Mouse (Mus musculus): ENCODE measurements around the gene Kifap3. TPM values are rescaled to one million over a fixed set of nuclear protein-coding genes. Genes with fewer than 3 reads are reported as not detected.

The Kifap3 gene
- polyA plus RNA-seq, 1 experiment, result 2.7 TPM

DNA sequence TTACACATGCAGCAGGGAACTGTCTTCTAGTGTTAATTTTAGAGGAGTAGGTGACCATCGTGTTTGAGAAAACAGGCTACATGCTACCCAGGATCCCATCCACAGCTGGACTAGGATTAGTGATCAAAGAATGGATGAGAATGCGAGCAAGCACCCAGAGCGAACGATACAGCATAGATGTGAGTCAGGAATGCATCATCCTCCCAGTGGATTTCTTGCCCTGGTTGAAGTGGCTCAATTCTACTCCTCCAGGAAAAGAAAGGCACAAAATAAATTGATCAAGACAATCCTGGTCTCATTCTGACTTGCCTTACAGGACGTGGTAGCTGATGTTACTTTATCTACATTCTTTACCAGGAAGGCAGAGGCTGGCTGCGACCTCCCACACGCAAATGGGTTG is 149.5 kb downstream of the Kifap3 start, which contains the start of gene Scyl3:
Gene Scyl3 (plus strand): TSS at position 255 of the 400 bp plus-strand sequence.
- peaks cover 1% of the 10 kb centered on the region for H3K36me3 ChIP-seq (ENCODE audit: control insufficient read depth, insufficient read depth, low read length)
- 82% methylated on average over 7 of the region's 7 CpGs for WGBS
- no peak for TF ChIP-seq POLR2A (IDR thresholded peaks at IDR 0.05; ENCODE audit: control insufficient read depth, extremely low read depth, insufficient read depth, low read length, poor library complexity)
- TF ChIP-seq CTCF (IDR thresholded peaks at IDR 0.05; ENCODE audit: borderline replicate concordance, control insufficient read depth, extremely low read depth, insufficient read depth, low read length, poor library complexity), result no peak
- H3K27ac ChIP-seq (ENCODE audit: control insufficient read depth, insufficient read depth, low read length), result peak within 1 kb of the TSS; percentile 86
- H3K4me3 ChIP-seq (ENCODE audit: control insufficient read depth, insufficient read depth, low read length), result peak within 1 kb of the TSS; percentile 99
- H3K4me1 ChIP-seq (replicated peaks; ENCODE audit: control insufficient read depth, insufficient read depth, low read length), result peaks cover 17% of the 10 kb centered on the region
- no peak for DNase-seq
- H3K27me3 ChIP-seq (ENCODE audit: control insufficient read depth, insufficient read depth, low read length), result no peaks in the 10 kb centered on the region

GRCm38 (mm10) chr1:163929636-163930457 is 150.5 kb downstream of the Kifap3 start:
- Histone ChIP-seq H3K27me3 (ENCODE audit: control insufficient read depth, insufficient read depth, low read length) (no peaks in the 10 kb centered on the region), H3K4me3 (ENCODE audit: control insufficient read depth, insufficient read depth, low read length) (peak overlapping the region; percentile 99), H3K27ac (ENCODE audit: control insufficient read depth, insufficient read depth, low read length) (peak overlapping the region; percentile 86), H3K4me1 (replicated peaks; ENCODE audit: control insufficient read depth, insufficient read depth, low read length) (peaks cover 17% of the 10 kb centered on the region), H3K36me3 (ENCODE audit: control insufficient read depth, insufficient read depth, low read length) (peaks cover 9% of the 10 kb centered on the region)
- TF ChIP-seq POLR2A (IDR thresholded peaks at IDR 0.05; ENCODE audit: control insufficient read depth, extremely low read depth, insufficient read depth, low read length, poor library complexity), result peak; percentile 69
- TF ChIP-seq CTCF (IDR thresholded peaks at IDR 0.05; ENCODE audit: borderline replicate concordance, control insufficient read depth, extremely low read depth, insufficient read depth, low read length, poor library complexity), result no peak
- peak; percentile 87 for DNase-seq
- WGBS, result under 1% methylated on average over 77 of the region's 77 CpGs

GRCm38 (mm10) chr1:163930458-163930794 is 151.0 kb downstream of the Kifap3 start:
- Histone ChIP-seq H3K4me3 (ENCODE audit: control insufficient read depth, insufficient read depth, low read length) (peak overlapping the region; percentile 99), H3K4me1 (replicated peaks; ENCODE audit: control insufficient read depth, insufficient read depth, low read length) (peaks cover 17% of the 10 kb centered on the region), H3K36me3 (ENCODE audit: control insufficient read depth, insufficient read depth, low read length) (peaks cover 15% of the 10 kb centered on the region), H3K27me3 (ENCODE audit: control insufficient read depth, insufficient read depth, low read length) (no peaks in the 10 kb centered on the region), H3K27ac (ENCODE audit: control insufficient read depth, insufficient read depth, low read length) (no peak overlapping the region)
- DNase-seq, result no peak
- WGBS, result 2% methylated on average over 12 of the region's 12 CpGs
- no peak for TF ChIP-seq CTCF (IDR thresholded peaks at IDR 0.05; ENCODE audit: borderline replicate concordance, control insufficient read depth, extremely low read depth, insufficient read depth, low read length, poor library complexity)
- TF ChIP-seq POLR2A (IDR thresholded peaks at IDR 0.05; ENCODE audit: control insufficient read depth, extremely low read depth, insufficient read depth, low read length, poor library complexity), result no peak

GRCm38 (mm10) chr1:163931801-163932200 is 152.4 kb downstream of the Kifap3 start:
- Histone ChIP-seq H3K27ac (ENCODE audit: control insufficient read depth, insufficient read depth, low read length) (no peak overlapping the region), H3K36me3 (ENCODE audit: control insufficient read depth, insufficient read depth, low read length) (peaks cover 24% of the 10 kb centered on the region), H3K4me3 (ENCODE audit: control insufficient read depth, insufficient read depth, low read length) (no peak overlapping the region), H3K4me1 (replicated peaks; ENCODE audit: control insufficient read depth, insufficient read depth, low read length) (peaks cover 17% of the 10 kb centered on the region), H3K27me3 (ENCODE audit: control insufficient read depth, insufficient read depth, low read length) (no peaks in the 10 kb centered on the region)
- DNase-seq, result no peak
- no peak for TF ChIP-seq POLR2A (IDR thresholded peaks at IDR 0.05; ENCODE audit: control insufficient read depth, extremely low read depth, insufficient read depth, low read length, poor library complexity)
- TF ChIP-seq CTCF (IDR thresholded peaks at IDR 0.05; ENCODE audit: borderline replicate concordance, control insufficient read depth, extremely low read depth, insufficient read depth, low read length, poor library complexity), result no peak
- WGBS, result 90% methylated on average over 8 of the region's 8 CpGs

GRCm38 (mm10) chr1:163934591-163934990 is 155.2 kb downstream of the Kifap3 start:
- no peaks in the 10 kb centered on the region for H3K27me3 ChIP-seq (ENCODE audit: control insufficient read depth, insufficient read depth, low read length)
- DNase-seq, result no peak
- H3K36me3 ChIP-seq (ENCODE audit: control insufficient read depth, insufficient read depth, low read length), result peaks cover 45% of the 10 kb centered on the region
- no peak overlapping the region for H3K27ac ChIP-seq (ENCODE audit: control insufficient read depth, insufficient read depth, low read length)
- H3K4me1 ChIP-seq (replicated peaks; ENCODE audit: control insufficient read depth, insufficient read depth, low read length), result peaks cover 11% of the 10 kb centered on the region
- TF ChIP-seq CTCF (IDR thresholded peaks at IDR 0.05; ENCODE audit: borderline replicate concordance, control insufficient read depth, extremely low read depth, insufficient read depth, low read length, poor library complexity), result no peak
- TF ChIP-seq POLR2A (IDR thresholded peaks at IDR 0.05; ENCODE audit: control insufficient read depth, extremely low read depth, insufficient read depth, low read length, poor library complexity), result no peak
- no peak overlapping the region for H3K4me3 ChIP-seq (ENCODE audit: control insufficient read depth, insufficient read depth, low read length)
- WGBS, result 95% methylated on average over 2 of the region's 2 CpGs

DNA sequence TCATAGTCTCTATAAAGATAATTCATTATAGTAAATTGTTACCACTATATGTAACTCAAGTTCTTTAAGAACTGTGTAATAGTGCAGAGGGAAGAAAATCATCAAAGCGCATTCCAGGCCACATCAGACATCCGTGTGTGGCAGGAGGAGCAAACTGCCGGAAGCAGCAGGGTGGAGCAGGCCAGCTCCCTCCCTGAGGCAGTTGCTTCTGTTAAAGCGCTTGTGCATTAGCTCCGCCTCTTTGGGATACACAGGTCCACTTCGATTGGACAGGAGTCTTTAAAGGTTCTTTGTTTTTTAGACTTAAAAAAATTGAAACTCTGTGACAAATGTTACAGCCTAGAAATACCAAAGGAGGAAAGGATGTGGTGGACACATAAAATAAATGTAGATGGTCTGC is 162.7 kb downstream of the Kifap3 start:
- no peak for DNase-seq
- peaks cover 83% of the 10 kb centered on the region for H3K36me3 ChIP-seq (ENCODE audit: control insufficient read depth, insufficient read depth, low read length)
- no peak for TF ChIP-seq POLR2A (IDR thresholded peaks at IDR 0.05; ENCODE audit: control insufficient read depth, extremely low read depth, insufficient read depth, low read length, poor library complexity)
- TF ChIP-seq CTCF (IDR thresholded peaks at IDR 0.05; ENCODE audit: borderline replicate concordance, control insufficient read depth, extremely low read depth, insufficient read depth, low read length, poor library complexity), result no peak
- H3K27me3 ChIP-seq (ENCODE audit: control insufficient read depth, insufficient read depth, low read length), result no peaks in the 10 kb centered on the region
- no peak overlapping the region for H3K27ac ChIP-seq (ENCODE audit: control insufficient read depth, insufficient read depth, low read length)
- 93% methylated on average over 6 of the region's 6 CpGs for WGBS
- H3K4me3 ChIP-seq (ENCODE audit: control insufficient read depth, insufficient read depth, low read length), result no peak overlapping the region
- H3K4me1 ChIP-seq (replicated peaks; ENCODE audit: control insufficient read depth, insufficient read depth, low read length), result no peaks in the 10 kb centered on the region

Measured in thymus, adult 2 months (tissue).